Comparison of ENCODE assay signal across 8 mouse cellular contexts in genomic region chr10:63244055-63244671, GRCm38 (mm10). TPM values are rescaled to one million over a fixed set of nuclear protein-coding genes. Genes with fewer than 3 reads are reported as not detected.
DNase-seq lines count a peak whose midpoint lies in the region; ATAC-seq and TF ChIP-seq lines count a peak whose summit lies in the region.

No protein-coding gene starts in this region.

- peak overlapping the region; percentile 89 for H3K4me3 ChIP-seq in kidney, adult 2 months (ENCODE audit: insufficient read depth, low read depth, low read length)
- H3K4me3 ChIP-seq in embryonic facial prominence, embryonic 12.5 days: peak overlapping the region; percentile 94
- peak overlapping the region; percentile 98 for H3K4me3 ChIP-seq in midbrain, embryonic 13.5 days (replicated peaks)

- under 1% methylated on average over 41 of the region's 41 CpGs for WGBS in kidney, adult 2 months
- 0% methylated on average over 41 of the region's 41 CpGs for WGBS in embryonic facial prominence, embryonic 12.5 days
- WGBS in midbrain, embryonic 13.5 days: 0% methylated on average over 41 of the region's 41 CpGs

- H3K9me3 ChIP-seq in embryonic facial prominence, embryonic 12.5 days: no peaks in the 10 kb centered on the region
- H3K9me3 ChIP-seq in midbrain, embryonic 13.5 days: no peaks in the 10 kb centered on the region

- peak; percentile 53 for DNase-seq in kidney, adult 2 months
- no peak for DNase-seq in kidney, postnatal 4 days
- peak; percentile 19 for DNase-seq in ES-CJ7 (ENCODE audit: low read depth, low spot score)
- DNase-seq in induced T-regulatory cell, adult 2 months (ENCODE audit: low read depth): peak; percentile 56
- DNase-seq in cerebellum, adult 18-20 months: no peak
- DNase-seq in frontal cortex, postnatal 36 days (ENCODE audit: low spot score in 2 of 2): no peak

- peak overlapping the region; percentile 64 for H3K4me2 ChIP-seq in embryonic facial prominence, embryonic 12.5 days (replicated peaks)
- peak overlapping the region; percentile 81 for H3K4me2 ChIP-seq in midbrain, embryonic 13.5 days (replicated peaks)

- no peaks in the 10 kb centered on the region; the same call in 1 of the 2 replicates for H3K36me3 ChIP-seq in kidney, adult 2 months (ENCODE audit: control insufficient read depth, insufficient read depth, low read length)
- no peaks in the 10 kb centered on the region for H3K36me3 ChIP-seq in embryonic facial prominence, embryonic 12.5 days
- no peaks in the 10 kb centered on the region for H3K36me3 ChIP-seq in midbrain, embryonic 13.5 days

- TF ChIP-seq CTCF in kidney, adult 2 months (conservative IDR thresholded peaks at IDR 0.05; ENCODE audit: insufficient read depth, insufficient read length, low read depth, low read length): no peak

- H3K27ac ChIP-seq in kidney, adult 2 months (ENCODE audit: insufficient read depth, low read depth, low read length): peak overlapping the region; percentile 96
- peak overlapping the region; percentile 99 for H3K27ac ChIP-seq in embryonic facial prominence, embryonic 12.5 days
- peak overlapping the region; percentile 96 for H3K27ac ChIP-seq in midbrain, embryonic 13.5 days

- ATAC-seq in embryonic facial prominence, embryonic 12.5 days (ENCODE audit: insufficient number of reproducible peaks, insufficient read depth, low FRiP score, low TSS enrichment): peak; percentile 84
- ATAC-seq in midbrain, embryonic 13.5 days: peak; percentile 93

- H3K27me3 ChIP-seq in kidney, adult 2 months (replicated peaks; ENCODE audit: control insufficient read depth, insufficient read depth, low read length): no peaks in the 10 kb centered on the region
- no peaks in the 10 kb centered on the region for H3K27me3 ChIP-seq in embryonic facial prominence, embryonic 12.5 days
- no peaks in the 10 kb centered on the region for H3K27me3 ChIP-seq in midbrain, embryonic 13.5 days

- peak overlapping the region; percentile 93 for H3K9ac ChIP-seq in embryonic facial prominence, embryonic 12.5 days
- peak overlapping the region; percentile 92 for H3K9ac ChIP-seq in midbrain, embryonic 13.5 days (replicated peaks)

- H3K4me1 ChIP-seq in kidney, adult 2 months (ENCODE audit: control insufficient read depth, insufficient read depth, low read length): peaks cover 8% of the 10 kb centered on the region; the same call in 1 of the 2 replicates
- peaks cover 8% of the 10 kb centered on the region for H3K4me1 ChIP-seq in embryonic facial prominence, embryonic 12.5 days
- H3K4me1 ChIP-seq in midbrain, embryonic 13.5 days (replicated peaks): peaks cover 28% of the 10 kb centered on the region

- TF ChIP-seq POLR2A in kidney, adult 2 months (IDR thresholded peaks at IDR 0.05; ENCODE audit: low read depth, low read length): no peak

RNA-seq across cellular contexts. Expression of gene Herc4, which starts 0.6 kb away (rescaled TPM):
- polyA plus RNA-seq in kidney, adult 2 months (2012; rRNA removed): 16.2 and 17.7 TPM in 2 replicates
- 44.1 and 46.9 TPM in 2 replicates for polyA plus RNA-seq in embryonic facial prominence, embryonic 12.5 days (2016; fragmentation: Nextera tagmentation; extraction: Ambion mirVana)
- polyA plus RNA-seq in midbrain, embryonic 13.5 days (2015; fragmentation: Nextera tagmentation; extraction: Ambion mirVana): 36.1 and 38.3 TPM in 2 replicates

RNA-seq across cellular contexts. Expression of gene Mypn, which starts 40.4 kb away (rescaled TPM):
- polyA plus RNA-seq in kidney, adult 2 months (2012; rRNA removed): 0.74 TPM in 1 of 2 replicates, not detected in the other
- 0.67 and 0.87 TPM in 2 replicates for polyA plus RNA-seq in embryonic facial prominence, embryonic 12.5 days (2016; fragmentation: Nextera tagmentation; extraction: Ambion mirVana)
- polyA plus RNA-seq in midbrain, embryonic 13.5 days (2015; fragmentation: Nextera tagmentation; extraction: Ambion mirVana): 0.05 TPM in 1 of 2 replicates, not detected in the other

Comparison
In these comparisons a context has a peak if more than half of its experiments do, and no peak if none do; other contexts are left out.
1. DNase-seq: peak in kidney, adult 2 months (single experiment), ES-CJ7 (single experiment) and induced T-regulatory cell, adult 2 months (single experiment); none in kidney, postnatal 4 days (0 of 2), cerebellum, adult 18-20 months (0 of 2) and frontal cortex, postnatal 36 days (0 of 2).
2. Peak in every context shown above with its lines, with median percentiles within 50 percentile points of each other: H3K27ac ChIP-seq and H3K4me3 ChIP-seq.